Mouse (Mus musculus): ENCODE measurements around the gene Rnf214. TPM values are rescaled to one million over a fixed set of nuclear protein-coding genes. Genes with fewer than 3 reads are reported as not detected.
"Not testable (repeated sequence)": the region's sequence is repeated elsewhere in the genome, so short reads cannot be mapped to it uniquely, and the experiment has no call there.

Rnf214 gene
- total and polyA plus RNA-seq, 2 experiments, result 12.4 to 16.3 TPM

- H3K9ac ChIP-seq (ENCODE audit: low read depth, low read length), result peak overlapping the region; percentile 55
- peak; percentile 41 for DNase-seq (ENCODE audit: extremely low read depth, low read depth, low spot score)
- peaks cover 24% of the 10 kb centered on the region for H3K4me1 ChIP-seq (ENCODE audit: control insufficient read depth, insufficient read depth, low read length)
- no peaks in the 10 kb centered on the region for H3K27me3 ChIP-seq (ENCODE audit: control insufficient read depth, insufficient read depth, low read length)
- 36% methylated on average over 9 of the region's 9 CpGs for WGBS
- TF ChIP-seq POLR2A (IDR thresholded peaks at IDR 0.05; ENCODE audit: extremely low read depth, insufficient read depth, low read length) (no peak), CTCF (IDR thresholded peaks at IDR 0.05; ENCODE audit: low read depth, low read length) (no peak)
- H3K79me2 ChIP-seq (ENCODE audit: control insufficient read depth, insufficient read depth, low read length), result peaks cover 2% of the 10 kb centered on the region; the same call in 1 of the 2 replicates
- peak overlapping the region; percentile 85 for H3K27ac ChIP-seq (replicated peaks; ENCODE audit: insufficient read depth, low read depth, low read length)
- H3K36me3 ChIP-seq (ENCODE audit: control insufficient read depth, insufficient read depth, low read length), result no peaks in the 10 kb centered on the region
- no peak overlapping the region for H3K4me3 ChIP-seq (ENCODE audit: insufficient read depth, low read depth, low read length)
Observed at GRCm38 (mm10) chr9:45849528-45850408, 56.9 kb downstream of the Rnf214 start.

- peaks cover 9% of the 10 kb centered on the region; the same call in 1 of the 2 replicates for H3K79me2 ChIP-seq (ENCODE audit: control insufficient read depth, insufficient read depth, low read length)
- TF ChIP-seq POLR2A (IDR thresholded peaks at IDR 0.05; ENCODE audit: extremely low read depth, insufficient read depth, low read length) (no peak), CTCF (IDR thresholded peaks at IDR 0.05; ENCODE audit: low read depth, low read length) (no peak)
- no peak overlapping the region for H3K27ac ChIP-seq (replicated peaks; ENCODE audit: insufficient read depth, low read depth, low read length)
- peaks cover 27% of the 10 kb centered on the region for H3K4me1 ChIP-seq (ENCODE audit: control insufficient read depth, insufficient read depth, low read length)
- no peaks in the 10 kb centered on the region for H3K27me3 ChIP-seq (ENCODE audit: control insufficient read depth, insufficient read depth, low read length)
- H3K4me3 ChIP-seq (ENCODE audit: insufficient read depth, low read depth, low read length), result no peak overlapping the region
- H3K9ac ChIP-seq (ENCODE audit: low read depth, low read length), result no peak overlapping the region
- 89% methylated on average over 5 of the region's 5 CpGs for WGBS
- no peak for DNase-seq (ENCODE audit: extremely low read depth, low read depth, low spot score)
- H3K36me3 ChIP-seq (ENCODE audit: control insufficient read depth, insufficient read depth, low read length), result no peaks in the 10 kb centered on the region
Observed at GRCm38 (mm10) chr9:45846891-45847460, 59.7 kb downstream of the Rnf214 start.

- H3K36me3 ChIP-seq (ENCODE audit: control insufficient read depth, insufficient read depth, low read length); DNase-seq (ENCODE audit: extremely low read depth, low read depth, low spot score); H3K27me3 ChIP-seq (ENCODE audit: control insufficient read depth, insufficient read depth, low read length); H3K4me3 ChIP-seq (ENCODE audit: insufficient read depth, low read depth, low read length); H3K27ac ChIP-seq (replicated peaks; ENCODE audit: insufficient read depth, low read depth, low read length); H3K9ac ChIP-seq (ENCODE audit: low read depth, low read length): not testable (repeated sequence)
- 65% methylated on average over 2 of the region's 2 CpGs for WGBS
- H3K79me2 ChIP-seq (ENCODE audit: control insufficient read depth, insufficient read depth, low read length), result peaks cover 11% of the 10 kb centered on the region; the same call in 1 of the 2 replicates
- H3K4me1 ChIP-seq (ENCODE audit: control insufficient read depth, insufficient read depth, low read length), result peaks cover 30% of the 10 kb centered on the region
Observed at GRCm38 (mm10) chr9:45846176-45846575, 60.5 kb downstream of the Rnf214 start.

GRCm38 (mm10) chr9:45845541-45845940 lies 61.2 kb downstream of the Rnf214 start:
- DNase-seq (ENCODE audit: extremely low read depth, low read depth, low spot score), result no peak
- H3K9ac ChIP-seq (ENCODE audit: low read depth, low read length), result no peak overlapping the region
- peaks cover 15% of the 10 kb centered on the region; the same call in 1 of the 2 replicates for H3K79me2 ChIP-seq (ENCODE audit: control insufficient read depth, insufficient read depth, low read length)
- no peak for TF ChIP-seq CTCF (IDR thresholded peaks at IDR 0.05; ENCODE audit: low read depth, low read length)
- no peak for TF ChIP-seq POLR2A (IDR thresholded peaks at IDR 0.05; ENCODE audit: extremely low read depth, insufficient read depth, low read length)
- 92% methylated on average over 3 of the region's 3 CpGs for WGBS
- H3K4me3 ChIP-seq (ENCODE audit: insufficient read depth, low read depth, low read length), result no peak overlapping the region
- no peaks in the 10 kb centered on the region for H3K36me3 ChIP-seq (ENCODE audit: control insufficient read depth, insufficient read depth, low read length)
- no peak overlapping the region for H3K27ac ChIP-seq (replicated peaks; ENCODE audit: insufficient read depth, low read depth, low read length)
- H3K27me3 ChIP-seq (ENCODE audit: control insufficient read depth, insufficient read depth, low read length), result no peaks in the 10 kb centered on the region
- H3K4me1 ChIP-seq (ENCODE audit: control insufficient read depth, insufficient read depth, low read length), result peaks cover 36% of the 10 kb centered on the region

- H3K9ac ChIP-seq (ENCODE audit: low read depth, low read length), result no peak overlapping the region
- H3K79me2 ChIP-seq (ENCODE audit: control insufficient read depth, insufficient read depth, low read length), result peaks cover 26% of the 10 kb centered on the region; the same call in 1 of the 2 replicates
- H3K4me1 ChIP-seq (ENCODE audit: control insufficient read depth, insufficient read depth, low read length), result peaks cover 33% of the 10 kb centered on the region
- H3K27ac ChIP-seq (replicated peaks; ENCODE audit: insufficient read depth, low read depth, low read length), result no peak overlapping the region
- H3K36me3 ChIP-seq (ENCODE audit: control insufficient read depth, insufficient read depth, low read length), result no peaks in the 10 kb centered on the region
- TF ChIP-seq POLR2A (IDR thresholded peaks at IDR 0.05; ENCODE audit: extremely low read depth, insufficient read depth, low read length) (no peak), CTCF (IDR thresholded peaks at IDR 0.05; ENCODE audit: low read depth, low read length) (no peak)
- H3K27me3 ChIP-seq (ENCODE audit: control insufficient read depth, insufficient read depth, low read length), result no peaks in the 10 kb centered on the region
- H3K4me3 ChIP-seq (ENCODE audit: insufficient read depth, low read depth, low read length), result no peak overlapping the region
- 97% methylated on average over 1 of the region's 1 CpGs for WGBS
- DNase-seq (ENCODE audit: extremely low read depth, low read depth, low spot score), result no peak
Observed at GRCm38 (mm10) chr9:45843780-45844179, 62.9 kb downstream of the Rnf214 start.

- H3K27me3 ChIP-seq (ENCODE audit: control insufficient read depth, insufficient read depth, low read length), result no peaks in the 10 kb centered on the region
- no peak for DNase-seq (ENCODE audit: extremely low read depth, low read depth, low spot score)
- H3K79me2 ChIP-seq (ENCODE audit: control insufficient read depth, insufficient read depth, low read length), result peaks cover 28% of the 10 kb centered on the region; the same call in 1 of the 2 replicates
- TF ChIP-seq CTCF (IDR thresholded peaks at IDR 0.05; ENCODE audit: low read depth, low read length), result no peak
- TF ChIP-seq POLR2A (IDR thresholded peaks at IDR 0.05; ENCODE audit: extremely low read depth, insufficient read depth, low read length), result no peak
- H3K4me1 ChIP-seq (ENCODE audit: control insufficient read depth, insufficient read depth, low read length), result peaks cover 28% of the 10 kb centered on the region
- no peak overlapping the region for H3K27ac ChIP-seq (replicated peaks; ENCODE audit: insufficient read depth, low read depth, low read length)
- H3K4me3 ChIP-seq (ENCODE audit: insufficient read depth, low read depth, low read length), result no peak overlapping the region
- H3K36me3 ChIP-seq (ENCODE audit: control insufficient read depth, insufficient read depth, low read length), result no peaks in the 10 kb centered on the region
- 65% methylated on average over 5 of the region's 5 CpGs for WGBS
- no peak overlapping the region for H3K9ac ChIP-seq (ENCODE audit: low read depth, low read length)
Observed at GRCm38 (mm10) chr9:45843007-45843406, 63.7 kb downstream of the Rnf214 start.

All from liver, adult 2 months (tissue).